Mouse (Mus musculus) olfactory bulb, adult 2 months (tissue): ENCODE data around the gene Ddah2. TPM values are rescaled to one million over a fixed set of nuclear protein-coding genes. Genes with fewer than 3 reads are reported as not detected.

Source experiments
- H3K27ac ChIP-seq: fragments of 200-500 bp; 2 replicates; pipeline ENCODE4 v1.5.1; 2012; ENCODE audit warnings: low read depth, low read length; ENCODE audit not compliant: insufficient read depth
- H3K4me1 ChIP-seq: fragments of 200-500 bp; 2 replicates; pipeline ENCODE4 v1.6.1; 2012; ENCODE audit warnings: low read length; ENCODE audit not compliant: control insufficient read depth, insufficient read depth
- H3K4me3 ChIP-seq: fragments of 200-500 bp; 2 replicates; pipeline ENCODE4 v1.5.1; 2012; ENCODE audit warnings: mild to moderate bottlenecking, low read depth, low read length, moderate library complexity; ENCODE audit not compliant: insufficient read depth
- CTCF ChIP-seq: fragments of 200-500 bp; IDR thresholded peaks from 2 replicates; pipeline ENCODE4 v1.5.1; 2012; ENCODE audit warnings: low read depth, mild to moderate bottlenecking, low read length, moderate library complexity; ENCODE audit not compliant: insufficient read depth
- POLR2A ChIP-seq: fragments of 200-500 bp; IDR thresholded peaks from 2 replicates; pipeline ENCODE4 v1.6.1; 2012; ENCODE audit warnings: mild to moderate bottlenecking, low read depth, low read length, moderate library complexity; ENCODE audit not compliant: insufficient read depth
- WGBS: fragments of 180-500 bp; shearing (Covaris S2); methylation state at CpG from one replicate; pipeline ENCODE4 v1.1.7; 2018; 5-methylcytosine and 5-hydroxymethylcytosine counted together
- polyA plus RNA-seq: library from polyadenylated mRNA; stranded (reverse); fragments of >200 nt; gene quantifications from 2 replicates; pipeline ENCODE4 v1.2.4, GENCODE M21; 2012; ENCODE audit warnings: low replicate concordance; ENCODE audit not compliant: missing spikeins, insufficient read depth, insufficient read length

Ddah2 gene
- polyA plus RNA-seq: not detected in 2 replicates

DNA sequence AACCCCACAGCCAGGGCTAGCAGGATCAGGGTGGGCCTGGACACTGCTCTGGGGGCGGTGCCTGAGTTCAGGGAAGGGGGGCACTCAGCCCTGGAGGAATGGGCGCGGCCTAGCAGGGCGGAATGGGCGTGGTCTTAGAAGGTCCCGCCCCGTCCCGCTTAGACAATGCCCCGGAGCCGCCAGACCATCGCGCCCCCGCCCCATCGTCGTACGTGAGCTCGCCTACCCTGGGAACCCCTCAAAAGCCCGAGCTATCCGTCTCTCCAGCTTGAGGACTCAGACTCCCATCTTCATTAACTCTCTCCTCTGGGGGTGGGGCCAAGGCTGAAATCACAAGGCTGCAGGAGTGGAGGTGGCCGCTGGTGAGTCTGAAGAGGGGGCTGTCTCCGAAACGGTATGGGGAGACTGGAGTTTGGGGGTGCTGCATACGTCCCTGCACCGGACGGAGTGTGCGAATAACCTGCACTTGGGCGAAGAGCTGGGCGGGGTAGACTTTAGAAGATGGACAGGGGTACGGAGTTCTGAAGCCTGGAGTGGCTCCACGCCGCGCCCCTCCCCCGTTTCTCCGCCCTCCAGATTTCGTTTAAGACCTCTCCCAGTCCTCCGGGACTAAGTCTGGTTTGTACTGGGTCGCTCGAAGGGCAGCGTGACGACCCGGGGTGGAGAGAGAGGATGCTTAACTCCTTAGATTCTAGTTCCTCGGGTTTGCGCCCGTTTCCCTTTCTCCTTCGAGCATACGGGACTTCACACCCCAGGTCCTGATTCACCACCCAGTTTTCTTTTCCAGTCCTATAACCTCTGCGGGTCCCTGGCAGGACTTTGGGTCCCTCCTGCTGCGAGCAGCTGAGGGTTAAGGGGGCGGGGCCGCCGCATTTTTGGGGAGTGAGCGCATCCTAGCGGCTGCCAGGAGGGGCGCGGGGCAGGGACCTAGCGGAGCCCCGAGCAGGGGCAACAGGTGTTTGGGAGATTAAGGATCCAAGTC lies at the start of gene Ddah2:
Ddah2 (plus strand) TSS at position 125 of the 982 bp plus-strand sequence.
- WGBS: under 1% methylated on average over 57 of the region's 57 CpGs
- Histone ChIP-seq H3K4me3 (peak within 1 kb of the TSS; percentile 78), H3K27ac (peak within 1 kb of the TSS; percentile 4; the same call in 1 of the 2 replicates), H3K4me1 (peaks cover 10% of the 10 kb centered on the region; the same call in 1 of the 2 replicates)
- TF ChIP-seq POLR2A (no peak; the same call in 1 of the 2 replicates), CTCF (peak; percentile 86)

DNA sequence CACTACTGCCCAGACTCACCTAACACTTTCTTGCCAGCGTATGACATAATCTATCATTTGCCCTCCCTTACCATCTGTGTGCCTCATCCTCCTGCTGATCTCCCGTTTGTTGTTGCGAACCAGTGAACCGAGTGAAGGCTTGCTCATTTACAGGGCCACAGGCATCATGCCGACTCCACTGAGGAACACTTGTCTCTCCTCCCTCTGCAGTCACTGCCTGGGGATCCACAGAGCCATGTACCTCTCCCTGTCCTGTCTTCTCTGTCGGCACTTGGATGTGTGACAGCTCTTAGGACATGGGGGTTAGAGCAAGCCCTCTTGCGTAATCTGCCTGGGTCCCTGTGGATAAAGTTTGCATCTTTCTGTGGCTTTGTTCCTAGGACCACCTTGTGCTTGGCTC lies 49.2 kb upstream of the Ddah2 start:
- TF ChIP-seq CTCF (no peak), POLR2A (no peak)
- Histone ChIP-seq H3K27ac (no peak overlapping the region), H3K4me1 (no peaks in the 10 kb centered on the region), H3K4me3 (no peak overlapping the region)
- 86% methylated on average over 7 of the region's 7 CpGs for WGBS

DNA sequence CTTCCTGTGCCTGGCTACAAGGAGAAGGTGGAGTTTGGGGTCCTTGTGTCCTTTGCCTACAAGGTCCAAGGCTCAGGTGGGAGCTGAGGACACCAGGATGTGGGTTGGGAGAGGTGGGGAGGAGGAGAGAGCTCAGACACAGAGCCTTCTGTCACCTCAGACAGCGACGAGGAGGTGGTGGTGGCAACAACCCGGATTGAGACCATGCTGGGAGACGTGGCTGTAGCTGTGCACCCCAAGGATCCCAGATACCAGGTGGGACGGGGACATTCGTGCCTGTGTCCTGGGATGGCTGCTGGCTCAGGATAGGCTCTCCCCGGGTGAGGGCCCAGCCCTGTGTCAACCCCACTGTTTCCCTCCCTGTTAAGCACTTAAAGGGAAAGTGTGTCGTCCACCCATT lies 47.4 kb upstream of the Ddah2 start:
- 94% methylated on average over 8 of the region's 8 CpGs for WGBS
- H3K4me1 ChIP-seq: peaks cover 5% of the 10 kb centered on the region
- no peak overlapping the region for H3K27ac ChIP-seq
- TF ChIP-seq POLR2A: no peak
- TF ChIP-seq CTCF: no peak
- H3K4me3 ChIP-seq: no peak overlapping the region

DNA sequence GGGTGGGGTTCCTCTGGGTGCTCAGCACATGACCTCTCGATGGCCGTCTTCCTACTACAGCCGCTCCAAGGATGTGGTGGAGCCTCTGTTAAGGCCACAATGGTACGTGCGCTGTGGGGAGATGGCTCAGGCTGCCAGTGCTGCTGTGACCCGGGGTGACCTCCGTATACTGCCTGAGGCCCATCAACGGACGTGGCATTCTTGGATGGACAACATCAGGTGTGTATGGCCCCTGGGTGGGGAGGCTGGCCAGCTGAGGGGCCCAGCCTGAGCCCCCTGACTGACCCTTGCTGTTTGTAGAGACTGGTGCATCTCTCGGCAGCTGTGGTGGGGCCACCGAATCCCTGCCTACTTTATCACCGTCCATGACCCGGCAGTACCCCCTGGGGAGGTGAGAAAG lies 46.4 kb upstream of the Ddah2 start:
- Histone ChIP-seq H3K4me1 (peaks cover 7% of the 10 kb centered on the region), H3K27ac (no peak overlapping the region), H3K4me3 (no peak overlapping the region)
- TF ChIP-seq CTCF: no peak
- TF ChIP-seq POLR2A: no peak
- WGBS: 89% methylated on average over 13 of the region's 13 CpGs

DNA sequence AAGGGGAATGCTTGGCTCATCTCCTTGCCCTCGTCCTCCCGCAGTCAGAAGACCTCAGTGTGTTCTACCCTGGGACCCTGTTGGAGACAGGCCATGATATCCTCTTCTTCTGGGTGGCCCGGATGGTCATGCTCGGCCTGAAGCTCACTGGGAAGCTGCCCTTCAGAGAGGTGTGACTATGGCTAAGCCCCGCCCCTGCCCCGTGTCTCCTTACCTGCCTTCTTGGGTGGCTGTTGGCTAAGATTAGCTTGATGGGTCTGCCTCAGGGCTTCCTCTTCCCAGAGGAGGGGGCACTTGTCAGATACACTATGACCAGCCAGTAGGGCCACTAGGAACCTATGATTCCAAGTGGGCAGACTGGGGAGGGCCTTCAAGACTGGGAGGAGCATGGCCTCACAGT lies 45.6 kb upstream of the Ddah2 start:
- 83% methylated on average over 6 of the region's 6 CpGs for WGBS

GRCm38 (mm10) chr17:35015296-35015695 lies 43.5 kb upstream of the Ddah2 start:
- Histone ChIP-seq H3K4me1 (peaks cover 7% of the 10 kb centered on the region), H3K27ac (no peak overlapping the region), H3K4me3 (no peak overlapping the region)
- 87% methylated on average over 16 of the region's 16 CpGs for WGBS
- TF ChIP-seq POLR2A (no peak), CTCF (no peak)

More for the DNA sequence above, 45.6 kb upstream of the Ddah2 start:
- Histone ChIP-seq H3K27ac (no peak overlapping the region), H3K4me1 (peaks cover 7% of the 10 kb centered on the region), H3K4me3 (no peak overlapping the region)
- no peak for TF ChIP-seq CTCF
- no peak for TF ChIP-seq POLR2A

DNA sequence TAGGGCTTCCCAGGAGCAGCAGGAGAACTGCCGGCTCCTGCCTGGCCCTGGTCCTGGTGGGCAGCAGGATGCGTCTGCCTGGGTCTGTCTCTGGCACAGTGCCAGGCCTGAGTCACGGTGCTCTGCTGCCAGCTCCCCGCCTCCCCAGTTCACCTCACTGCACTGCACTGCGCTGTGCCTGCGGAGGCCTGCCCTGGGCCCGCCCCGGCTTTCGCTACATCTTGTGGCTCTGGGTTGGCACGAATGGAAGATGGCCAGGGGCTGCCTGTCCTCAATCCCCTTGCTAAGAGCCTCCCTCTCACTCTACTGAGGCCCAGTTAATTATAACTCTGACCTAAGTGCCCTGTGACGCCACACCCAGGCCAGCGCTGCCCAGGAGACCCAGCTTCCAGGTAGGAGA lies 42.5 kb upstream of the Ddah2 start, which contains the start of gene Vwa7:
Vwa7 (plus strand) TSS at position 204 of the 400 bp plus-strand sequence.
- H3K27ac ChIP-seq: no peak within 1 kb of the TSS
- no peak for TF ChIP-seq POLR2A
- TF ChIP-seq CTCF: no peak

GRCm38 (mm10) chr17:35016791-35017705 lies 41.8 kb upstream of the Ddah2 start:
- TF ChIP-seq CTCF (no peak), POLR2A (no peak)
- no peak overlapping the region for H3K27ac ChIP-seq
- WGBS: 77% methylated on average over 10 of the region's 10 CpGs

More for the DNA sequence above, 42.5 kb upstream of the Ddah2 start, which contains the start of gene Vwa7:
- Histone ChIP-seq H3K4me1 (peaks cover 11% of the 10 kb centered on the region), H3K4me3 (no peak within 1 kb of the TSS)
- WGBS: 30% methylated on average over 12 of the region's 12 CpGs

DNA sequence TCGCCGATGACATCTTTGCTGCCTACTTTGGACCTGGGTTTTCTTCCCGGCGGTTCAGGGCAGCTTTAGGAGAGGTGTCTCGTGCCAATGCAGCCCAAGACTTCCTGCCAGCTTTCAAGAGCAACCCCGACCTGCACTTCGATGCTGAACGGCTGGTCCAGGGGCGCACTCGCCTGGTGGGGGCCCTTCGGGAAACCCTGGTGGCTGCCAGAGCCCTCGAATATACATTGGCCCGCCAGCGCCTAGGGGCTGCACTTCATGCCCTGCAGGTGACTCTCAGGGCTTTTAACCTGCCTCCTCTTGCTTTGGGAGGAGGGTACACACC lies 41.2 kb upstream of the Ddah2 start:
- Histone ChIP-seq H3K4me1 (peaks cover 14% of the 10 kb centered on the region), H3K27ac (no peak overlapping the region), H3K4me3 (no peak overlapping the region)
- 75% methylated on average over 14 of the region's 14 CpGs for WGBS
- TF ChIP-seq CTCF (no peak), POLR2A (no peak)

More at GRCm38 (mm10) chr17:35016791-35017705, 41.8 kb upstream of the Ddah2 start:
- no peak overlapping the region for H3K4me3 ChIP-seq
- peaks cover 14% of the 10 kb centered on the region for H3K4me1 ChIP-seq
